Mouse (Mus musculus) CH12.LX (cell line): ENCODE data around the gene Dusp23. TPM values are rescaled to one million over a fixed set of nuclear protein-coding genes. Genes with fewer than 3 reads are reported as not detected.

Experiments
- DNase-seq: peaks from one replicate; pipeline ENCODE4 v3.0.0-alpha.2; 2013; ENCODE audit errors: extremely low read depth
- H3K27ac ChIP-seq: 2 replicates; pipeline ENCODE4 v1.5.1; 2012; ENCODE audit warnings: low read depth, mild to moderate bottlenecking, control low read depth, moderate library complexity; ENCODE audit not compliant: insufficient read depth
- H3K27me3 ChIP-seq: replicated peaks from 2 replicates; pipeline ENCODE3; 2012; ENCODE audit warnings: inconsistent platforms
- H3K36me3 ChIP-seq, 2 experiments: replicated peaks in 1 of 2; 2 replicates each; pipeline versions ENCODE3 to v1.6.1; 2012; ENCODE audit warnings: inconsistent platforms in 1 of 2, low read length in 1 of 2, mild to moderate bottlenecking in 1 of 2, mixed read lengths in 1 of 2, moderate library complexity in 1 of 2; ENCODE audit not compliant: control insufficient read depth in 1 of 2, insufficient read depth in 1 of 2
- H3K4me1 ChIP-seq, 2 experiments: 2 replicates each; pipeline ENCODE4 v1.6.1; 2012; ENCODE audit warnings: inconsistent platforms in 1 of 2, moderate library complexity in 1 of 2; ENCODE audit not compliant: insufficient read depth in 2 of 2, control insufficient read depth in 1 of 2
- H3K4me2 ChIP-seq: 2 replicates; pipeline ENCODE4 v1.6.1; 2012; ENCODE audit warnings: low read depth, mild to moderate bottlenecking, control low read depth; ENCODE audit not compliant: poor library complexity, insufficient read depth, severe bottlenecking
- H3K4me3 ChIP-seq, 3 experiments: fragments of 150-350 bp in 1 of 3; sonication (generic) in 1 of 3; replicated peaks in 1 of 3; 2 replicates each; pipeline versions ENCODE3 to v1.5.1; 2011 to 2012; ENCODE audit warnings: low read depth in 2 of 3, low read length in 2 of 3, mild to moderate bottlenecking in 2 of 3, moderate library complexity in 2 of 3, control low read depth in 1 of 3, improper control_type of control experiment in 1 of 3, inconsistent platforms in 1 of 3, mixed read lengths in 1 of 3; ENCODE audit not compliant: poor library complexity in 1 of 3
- H3K79me2 ChIP-seq: replicated peaks from 2 replicates; pipeline ENCODE4 v1.6.1; 2012; ENCODE audit warnings: mild to moderate bottlenecking, moderate library complexity; ENCODE audit not compliant: control insufficient read depth, poor library complexity, insufficient read depth, severe bottlenecking; ENCODE audit errors: extremely low read depth
- H3K9ac ChIP-seq: 2 replicates; pipeline ENCODE4 v1.6.1; 2012; ENCODE audit warnings: low read depth, mild to moderate bottlenecking, control low read depth, moderate library complexity; ENCODE audit not compliant: insufficient read depth
- H3K9me3 ChIP-seq: replicated peaks from 2 replicates; pipeline ENCODE3; 2012; ENCODE audit warnings: low read length, inconsistent platforms, mixed read lengths
- BHLHE40 ChIP-seq: IDR thresholded peaks from 2 replicates; pipeline ENCODE4 v1.6.1; 2011; ENCODE audit warnings: mild to moderate bottlenecking, low read depth, low read length, improper control_type of control experiment
- CTCF ChIP-seq, 2 experiments: IDR thresholded peaks in 1 of 2; conservative IDR thresholded peaks in 1 of 2; 2 replicates each; pipeline ENCODE4 v1.5.1; 2011 to 2012; ENCODE audit warnings: low read depth in 2 of 2, low read length in 2 of 2, improper control_type of control experiment in 1 of 2, inconsistent platforms in 1 of 2, mild to moderate bottlenecking in 1 of 2, moderate library complexity in 1 of 2
- E2F4 ChIP-seq: IDR thresholded peaks from 2 replicates; pipeline ENCODE4 v1.6.1; 2011; ENCODE audit warnings: low read depth, low read length, improper control_type of control experiment; ENCODE audit not compliant: insufficient replicate concordance
- EP300 ChIP-seq: IDR thresholded peaks from 2 replicates; pipeline ENCODE4 v1.6.1; 2011; ENCODE audit warnings: low read length, improper control_type of control experiment
- JUN ChIP-seq: IDR thresholded peaks from 2 replicates; pipeline ENCODE4 v1.6.1; 2011; ENCODE audit warnings: low read depth, mild to moderate bottlenecking, low read length, improper control_type of control experiment, moderate library complexity; ENCODE audit not compliant: insufficient read depth
- MAFK ChIP-seq: IDR thresholded peaks from 2 replicates; pipeline ENCODE4 v1.6.1; 2011; ENCODE audit warnings: low read length, improper control_type of control experiment; ENCODE audit not compliant: insufficient replicate concordance
- MAZ ChIP-seq: IDR thresholded peaks from 2 replicates; pipeline ENCODE4 v1.6.1; 2012; ENCODE audit warnings: low read depth, mild to moderate bottlenecking, inconsistent platforms, low read length, improper control_type of control experiment, moderate library complexity
- MYC ChIP-seq: IDR thresholded peaks from 2 replicates; pipeline ENCODE4 v1.6.1; 2011; ENCODE audit warnings: low read depth, mild to moderate bottlenecking, improper control_type of control experiment, low read length
- NELFE ChIP-seq: IDR thresholded peaks from 2 replicates; pipeline ENCODE4 v1.6.1; 2011; ENCODE audit warnings: low read depth, low read length, improper control_type of control experiment
- PAX5 ChIP-seq: IDR thresholded peaks from 2 replicates; pipeline ENCODE4 v1.6.1; 2012; ENCODE audit warnings: low read length, inconsistent platforms, mixed read lengths
- POLR2AphosphoS2 ChIP-seq: IDR thresholded peaks from 2 replicates; pipeline ENCODE4 v1.6.1; 2011; ENCODE audit warnings: low read depth, low read length, improper control_type of control experiment
- RAD21 ChIP-seq: IDR thresholded peaks from 2 replicates; pipeline ENCODE4 v1.6.1; 2011; ENCODE audit warnings: low read depth, mild to moderate bottlenecking, low read length, improper control_type of control experiment, moderate library complexity
- RCOR1 ChIP-seq: conservative IDR thresholded peaks from 2 replicates; pipeline ENCODE4 v1.6.1; 2012; ENCODE audit warnings: low read depth, mild to moderate bottlenecking, inconsistent platforms, low read length, improper control_type of control experiment
- SMC3 ChIP-seq: IDR thresholded peaks from 2 replicates; pipeline ENCODE4 v1.6.1; 2011; ENCODE audit warnings: low read depth, low read length, improper control_type of control experiment
- TBP ChIP-seq: conservative IDR thresholded peaks from 2 replicates; pipeline ENCODE4 v1.6.1; 2011; ENCODE audit warnings: low read depth, low read length, improper control_type of control experiment
- TCF12 ChIP-seq: IDR thresholded peaks from 2 replicates; pipeline ENCODE4 v1.6.1; 2014; ENCODE audit warnings: low read depth, mild to moderate bottlenecking, inconsistent platforms, low read length, improper control_type of control experiment
- USF2 ChIP-seq: conservative IDR thresholded peaks from 2 replicates; pipeline ENCODE4 v1.6.1; 2011; ENCODE audit warnings: low read depth, low read length, improper control_type of control experiment
- ZC3H11A ChIP-seq: IDR thresholded peaks from 2 replicates; pipeline ENCODE4 v1.6.1; 2012; ENCODE audit warnings: low read depth, mild to moderate bottlenecking, inconsistent platforms, low read length, improper control_type of control experiment
- ZKSCAN1 ChIP-seq: IDR thresholded peaks from 2 replicates; pipeline ENCODE4 v1.6.1; 2012; ENCODE audit warnings: low read depth, inconsistent platforms, low read length, improper control_type of control experiment, borderline replicate concordance
- ZMIZ1 ChIP-seq: IDR thresholded peaks from 2 replicates; pipeline ENCODE4 v1.6.1; 2012; ENCODE audit warnings: low read depth, mild to moderate bottlenecking, inconsistent platforms, low read length, improper control_type of control experiment
- ZNF384 ChIP-seq: IDR thresholded peaks from 2 replicates; pipeline ENCODE4 v1.6.1; 2012; ENCODE audit warnings: low read depth, low read length, improper control_type of control experiment, inconsistent platforms
- dilution Hi-C: fragments of 300-500 bp; cut with MboI; formaldehyde crosslinking; loops from 2 replicates; pipeline ENCODE4 v1.14.3; 2020; ENCODE audit warnings: low sequenced_read_pairs; ENCODE audit not compliant: extremely low pct_unique_long_range_greater_than_20kb, extremely low pct_ligation_motif_present
- in situ Hi-C: fragments of 300-500 bp; cut with MboI; formaldehyde crosslinking; loops from 3 replicates; pipeline ENCODE4 v1.14.3; 2019; ENCODE audit warnings: low sequenced_read_pairs, low pct_ligation_motif_present, low pct_unique_long_range_greater_than_20kb, mixed read lengths
- polyA plus RNA-seq: library from polyadenylated mRNA; unstranded; fragments of >175 nt; gene quantifications from 2 replicates; pipeline ENCODE4 v1.2.1, GENCODE M21; 2012; ENCODE audit warnings: low read depth; ENCODE audit not compliant: insufficient read length
- total RNA-seq, 2 experiments: library from RNA; depleted of rRNA; stranded (reverse); fragments of 300-350 nt in 1 of 2; fragments of >200 nt in 1 of 2; gene quantifications; 2 replicates each; pipeline ENCODE4 v1.2.3; 2012 to 2014

Gene Dusp23
- total and polyA plus RNA-seq, 3 experiments: 0.30 to 1.7 (median 0.85) TPM

DNA sequence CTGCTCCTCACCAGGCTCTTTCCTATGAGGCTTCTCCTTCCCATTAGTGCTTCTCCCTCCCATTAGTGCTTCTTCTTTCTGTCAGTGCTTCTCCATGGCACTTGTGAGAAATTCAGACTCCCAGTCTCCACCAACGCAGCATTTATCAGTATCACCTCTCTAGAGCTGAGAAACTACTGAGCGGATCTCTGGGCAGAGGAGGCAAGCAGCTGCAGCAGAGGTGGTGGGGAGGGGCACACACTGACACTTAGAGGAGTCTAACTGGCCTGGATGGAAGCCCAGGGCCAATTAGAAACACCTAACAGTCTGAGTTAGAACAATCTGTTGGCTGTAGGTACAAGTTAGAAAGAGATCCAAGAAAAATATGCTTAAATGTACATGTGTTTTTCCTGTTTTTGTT, 6.0 kb upstream of the Dusp23 start:
- in situ Hi-C loops: loop anchor here (25.0 kb wide), 1 partner anchor 749 kb away; no protein-coding TSS in a partner anchor
- 0 out of 4 replicates have a peak, but pooled peaks cover 0 to 2% of the 10 kb centered on the region in 2 experiments for H3K4me1 ChIP-seq
- H3K4me3 ChIP-seq: no peak overlapping the region
- H3K27ac ChIP-seq: no peak overlapping the region
- peaks cover 3% of the 10 kb centered on the region for H3K9me3 ChIP-seq
- no peak for DNase-seq
- H3K4me2 ChIP-seq: no peak overlapping the region
- H3K27me3 ChIP-seq: no peaks in the 10 kb centered on the region
- H3K36me3 ChIP-seq: no peaks in the 10 kb centered on the region
- TF ChIP-seq E2F4 (no peak), CTCF (conservative IDR thresholded peaks at IDR 0.05 in 1 of 2, IDR thresholded peaks at IDR 0.05 in 1 of 2; ENCODE audit: low read depth in 2 of 2, low read length in 2 of 2) (no peak), ZNF384 (no peak), ZC3H11A (no peak), MYC (no peak), MAZ (no peak), NELFE (no peak), BHLHE40 (no peak), TBP (no peak), PAX5 (no peak), JUN (no peak), USF2 (no peak), TCF12 (no peak), EP300 (no peak), RCOR1 (no peak)
- dilution Hi-C loops: no loop called here
- no peak overlapping the region for H3K9ac ChIP-seq
- no peaks in the 10 kb centered on the region for H3K79me2 ChIP-seq

DNA sequence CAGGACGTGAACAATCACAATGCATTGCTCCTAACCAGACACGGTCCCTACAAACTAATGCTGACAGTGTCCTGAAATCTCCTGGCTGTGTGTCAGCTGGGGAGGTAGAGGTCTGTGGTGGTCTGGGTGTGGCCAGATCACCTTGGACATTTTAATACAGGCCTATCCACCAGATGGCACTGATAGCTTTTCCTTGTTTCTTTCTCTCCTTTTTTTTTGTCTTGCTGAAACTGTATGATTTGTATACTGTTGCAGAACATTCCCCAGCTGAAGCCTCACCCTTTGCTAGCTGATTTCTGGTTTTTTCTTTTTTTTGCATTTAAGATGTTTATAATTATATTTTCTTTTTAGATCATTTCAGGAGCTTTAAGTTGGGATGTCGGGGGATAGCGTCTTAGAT, 5.0 kb upstream of the Dusp23 start:
- H3K36me3 ChIP-seq: no peaks in the 10 kb centered on the region
- no peak overlapping the region for H3K9ac ChIP-seq
- H3K4me3 ChIP-seq: no peak overlapping the region
- no peak overlapping the region for H3K27ac ChIP-seq
- H3K79me2 ChIP-seq: no peaks in the 10 kb centered on the region
- no peak overlapping the region for H3K4me2 ChIP-seq
- peaks cover 3% of the 10 kb centered on the region for H3K9me3 ChIP-seq
- in situ Hi-C loops: loop anchor here (25.0 kb wide), 1 partner anchor 750 kb away; no protein-coding TSS in a partner anchor
- TF ChIP-seq ZKSCAN1 (no peak), MAFK (no peak), SMC3 (no peak), POLR2AphosphoS2 (no peak), RAD21 (peak; percentile 24), ZNF384 (peak; percentile 16; the same call in 1 of the 2 replicates), CTCF (conservative IDR thresholded peaks at IDR 0.05 in 1 of 2, IDR thresholded peaks at IDR 0.05 in 1 of 2; ENCODE audit: low read depth in 2 of 2, low read length in 2 of 2) (peak in 1 of 2 experiments; percentile 22; a peak in 2 of 4 replicates), ZMIZ1 (no peak)
- no peak for DNase-seq
- no peaks in the 10 kb centered on the region for H3K27me3 ChIP-seq
- no peaks in the 10 kb centered on the region for H3K4me1 ChIP-seq
- dilution Hi-C loops: no loop called here
